Mouse (Mus musculus) forebrain, postnatal 0 days (tissue): ENCODE data around the gene Eif4a1. TPM values are rescaled to one million over a fixed set of nuclear protein-coding genes. Genes with fewer than 3 reads are reported as not detected.
A peak's percentile ranks its signal among the peaks of the same experiment; 100 is the strongest.

Source experiments
- ATAC-seq: fragments of 200-750 bp; cut with Nextera tagmentation; 2 replicates; pipeline ENCODE4 v1.8.0; 2017; ENCODE audit warnings: mild to moderate bottlenecking, moderate library complexity
- DNase-seq: peaks from one replicate; pipeline ENCODE4 v3.0.0-alpha.2; 2015
- H3K27ac ChIP-seq: fragments of 300-500 bp; sonication (generic); 2 replicates; pipeline ENCODE4 v1.5.1; 2014; ENCODE audit warnings: low read depth, mild to moderate bottlenecking, antibody characterized with exemption, low read length, moderate library complexity, mixed read lengths
- H3K27me3 ChIP-seq: fragments of 300-500 bp; sonication (generic); 2 replicates; pipeline ENCODE4 v1.6.1; 2014; ENCODE audit warnings: mild to moderate bottlenecking, low read length, mixed read lengths; ENCODE audit not compliant: insufficient read depth
- H3K36me3 ChIP-seq: fragments of 300-500 bp; sonication (generic); 2 replicates; pipeline ENCODE4 v1.6.1; 2014; ENCODE audit warnings: mild to moderate bottlenecking, moderate library complexity; ENCODE audit not compliant: insufficient read depth
- H3K4me1 ChIP-seq: fragments of 300-500 bp; sonication (generic); 2 replicates; pipeline ENCODE4 v1.6.1; 2014; ENCODE audit warnings: antibody characterized with exemption; ENCODE audit not compliant: insufficient read depth
- H3K4me2 ChIP-seq: fragments of 300-500 bp; sonication (generic); 2 replicates; pipeline ENCODE4 v1.6.1; 2014; ENCODE audit warnings: low read depth, mild to moderate bottlenecking, moderate library complexity
- H3K4me3 ChIP-seq: fragments of 300-500 bp; sonication (generic); 2 replicates; pipeline ENCODE4 v1.5.1; 2014; ENCODE audit warnings: low read depth, low read length, mixed read lengths
- H3K9ac ChIP-seq: fragments of 300-500 bp; sonication (generic); 2 replicates; pipeline ENCODE4 v1.6.1; 2014; ENCODE audit warnings: mild to moderate bottlenecking
- H3K9me3 ChIP-seq: fragments of 300-500 bp; sonication (generic); 2 replicates; pipeline ENCODE4 v1.6.1; 2016; ENCODE audit warnings: low read length
- CTCF ChIP-seq: sonication (generic); IDR thresholded peaks from 2 replicates; pipeline ENCODE4 v1.5.1; 2016; ENCODE audit warnings: antibody characterized with exemption, control low read depth, low read depth
- WGBS: fragments of 180-500 bp; shearing (Covaris S2); extraction: QIAGEN DNeasy Blood & Tissue Kit; methylation state at CpG from one replicate; pipeline ENCODE4 v1.1.7; 2014; 5-methylcytosine and 5-hydroxymethylcytosine counted together
- polyA plus RNA-seq: library from polyadenylated mRNA; unstranded; fragments of >200 nt; fragmentation: Nextera tagmentation; extraction: Ambion mirVana; gene quantifications from 2 replicates; pipeline ENCODE4 v1.2.1, GENCODE M21; 2015
- total RNA-seq: library from RNA; depleted of rRNA; stranded (reverse); fragments of >200 nt; gene quantifications from 2 replicates; pipeline ENCODE4 v1.2.3, GENCODE M21; 2014

The Eif4a1 gene
- total and polyA plus RNA-seq, 2 experiments from 2014 or later = 614 to 1,003 TPM

- DNase-seq (no peak), ATAC-seq (no peak)
- Histone ChIP-seq H3K4me1 (peaks cover 12% of the 10 kb centered on the region; the same call in 1 of the 2 replicates), H3K4me3 (no peak overlapping the region), H3K9me3 (no peaks in the 10 kb centered on the region), H3K36me3 (no peaks in the 10 kb centered on the region), H3K9ac (no peak overlapping the region), H3K27ac (no peak overlapping the region), H3K4me2 (no peak overlapping the region), H3K27me3 (no peaks in the 10 kb centered on the region)
- TF ChIP-seq CTCF = no peak
- WGBS = 84% methylated on average over 9 of the region's 9 CpGs
Observed at GRCm38 (mm10) chr11:69692196-69692811, 20.1 kb upstream of the Eif4a1 start.

- no peaks in the 10 kb centered on the region for H3K4me1 ChIP-seq
- H3K4me3 ChIP-seq = no peak overlapping the region
- DNase-seq (no peak), ATAC-seq (no peak)
- H3K27ac ChIP-seq = no peak overlapping the region
- no peaks in the 10 kb centered on the region for H3K36me3 ChIP-seq
- TF ChIP-seq CTCF = no peak
- 95% methylated on average over 1 of the region's 1 CpGs for WGBS
- H3K27me3 ChIP-seq = no peaks in the 10 kb centered on the region
- no peak overlapping the region for H3K4me2 ChIP-seq
- H3K9me3 ChIP-seq = no peaks in the 10 kb centered on the region
- no peak overlapping the region for H3K9ac ChIP-seq
Observed at GRCm38 (mm10) chr11:69689891-69690290, 17.7 kb upstream of the Eif4a1 start.

- no peak overlapping the region for H3K9ac ChIP-seq
- no peak for TF ChIP-seq CTCF
- no peak overlapping the region for H3K4me3 ChIP-seq
- H3K4me1 ChIP-seq = peaks cover 8% of the 10 kb centered on the region
- H3K9me3 ChIP-seq = no peaks in the 10 kb centered on the region
- no peak for DNase-seq
- WGBS = 75% methylated on average over 5 of the region's 5 CpGs
- no peaks in the 10 kb centered on the region for H3K36me3 ChIP-seq
- no peak overlapping the region for H3K4me2 ChIP-seq
- ATAC-seq = no peak
- H3K27me3 ChIP-seq = no peaks in the 10 kb centered on the region
- H3K27ac ChIP-seq = no peak overlapping the region
Observed at GRCm38 (mm10) chr11:69687061-69687460, 14.8 kb upstream of the Eif4a1 start.

GRCm38 (mm10) chr11:69686377-69686776, 14.2 kb upstream of the Eif4a1 start:
- H3K4me1 ChIP-seq = peaks cover 8% of the 10 kb centered on the region
- H3K9me3 ChIP-seq = no peaks in the 10 kb centered on the region
- H3K36me3 ChIP-seq = no peaks in the 10 kb centered on the region
- H3K27me3 ChIP-seq = no peaks in the 10 kb centered on the region
- ATAC-seq (no peak), DNase-seq (no peak)
- H3K4me2 ChIP-seq = no peak overlapping the region
- no peak for TF ChIP-seq CTCF
- H3K9ac ChIP-seq = no peak overlapping the region
- 10% methylated on average over 4 of the region's 4 CpGs for WGBS
- no peak overlapping the region for H3K27ac ChIP-seq
- H3K4me3 ChIP-seq = no peak overlapping the region

GRCm38 (mm10) chr11:69685526-69686148, 13.4 kb upstream of the Eif4a1 start, which contains the start of gene Tnfsf13:
Gene Tnfsf13, minus strand, starts transcription at chr11:69685784.
- Histone ChIP-seq H3K4me3 (no peak within 1 kb of the TSS), H3K4me2 (no peak within 1 kb of the TSS), H3K27me3 (no peaks in the 10 kb centered on the region), H3K9ac (no peak within 1 kb of the TSS), H3K9me3 (no peaks in the 10 kb centered on the region), H3K36me3 (no peaks in the 10 kb centered on the region), H3K4me1 (peaks cover 12% of the 10 kb centered on the region), H3K27ac (peak within 1 kb of the TSS; percentile 51)
- TF ChIP-seq CTCF = no peak
- DNase-seq (no peak), ATAC-seq (no peak)
- WGBS = 36% methylated on average over 10 of the region's 10 CpGs

- Histone ChIP-seq H3K27ac (peak overlapping the region; percentile 51; the same call in 1 of the 2 replicates), H3K36me3 (no peaks in the 10 kb centered on the region), H3K4me3 (no peak overlapping the region), H3K27me3 (no peaks in the 10 kb centered on the region), H3K4me1 (peaks cover 14% of the 10 kb centered on the region), H3K4me2 (no peak overlapping the region), H3K9ac (no peak overlapping the region), H3K9me3 (no peaks in the 10 kb centered on the region)
- 80% methylated on average over 6 of the region's 6 CpGs for WGBS
- TF ChIP-seq CTCF = no peak
- DNase-seq = no peak
- no peak for ATAC-seq
Observed at GRCm38 (mm10) chr11:69684936-69685335, 12.7 kb upstream of the Eif4a1 start.

- ATAC-seq = no peak
- Histone ChIP-seq H3K36me3 (no peaks in the 10 kb centered on the region), H3K4me3 (no peak overlapping the region), H3K4me1 (peaks cover 14% of the 10 kb centered on the region), H3K27ac (no peak overlapping the region), H3K27me3 (no peaks in the 10 kb centered on the region), H3K9me3 (no peaks in the 10 kb centered on the region), H3K4me2 (no peak overlapping the region), H3K9ac (no peak overlapping the region)
- DNase-seq = no peak
- no peak for TF ChIP-seq CTCF
- 79% methylated on average over 12 of the region's 12 CpGs for WGBS
Observed at GRCm38 (mm10) chr11:69684128-69684745, 12.0 kb upstream of the Eif4a1 start.
